Mouse (Mus musculus) forebrain, embryonic 15.5 days (tissue): ENCODE results near the gene Pdzd2. TPM values are rescaled to one million over a fixed set of nuclear protein-coding genes. Genes with fewer than 3 reads are reported as not detected.

Experiments
- ATAC-seq: fragments of 200-750 bp; cut with Nextera tagmentation; replicated peaks from 2 replicates; pipeline ENCODE4 v1.8.0; 2017; ENCODE audit warnings: mild to moderate bottlenecking, moderate TSS enrichment, moderate library complexity
- H3K27ac ChIP-seq: fragments of 300-500 bp; sonication (generic); replicated peaks from 2 replicates; pipeline ENCODE4 v1.5.1; 2015; ENCODE audit warnings: mild to moderate bottlenecking, inconsistent platforms
- H3K27me3 ChIP-seq: fragments of 300-500 bp; sonication (generic); 2 replicates; pipeline ENCODE4 v1.6.1; 2015; ENCODE audit warnings: inconsistent platforms
- H3K36me3 ChIP-seq: fragments of 300-500 bp; sonication (generic); 2 replicates; pipeline ENCODE4 v1.6.1; 2015; ENCODE audit warnings: mild to moderate bottlenecking, inconsistent platforms
- H3K4me1 ChIP-seq: fragments of 300-500 bp; sonication (generic); 2 replicates; pipeline ENCODE4 v1.6.1; 2015; ENCODE audit warnings: inconsistent platforms
- H3K4me2 ChIP-seq: fragments of 300-500 bp; sonication (generic); replicated peaks from 2 replicates; pipeline ENCODE4 v1.6.1; 2015; ENCODE audit warnings: mild to moderate bottlenecking, inconsistent platforms
- H3K4me3 ChIP-seq: fragments of 300-500 bp; sonication (generic); 2 replicates; pipeline ENCODE4 v1.5.1; 2015; ENCODE audit warnings: mild to moderate bottlenecking, inconsistent platforms
- H3K9ac ChIP-seq: fragments of 300-500 bp; sonication (generic); replicated peaks from 2 replicates; pipeline ENCODE4 v1.6.1; 2015; ENCODE audit warnings: mild to moderate bottlenecking, inconsistent platforms
- H3K9me3 ChIP-seq: fragments of 300-500 bp; sonication (generic); 2 replicates; pipeline ENCODE4 v1.6.1; 2016; ENCODE audit warnings: inconsistent platforms
- WGBS: fragments of 180-500 bp; shearing (Covaris S2); methylation state at CpG from one replicate; pipeline ENCODE4 v1.1.7; 2015; ENCODE audit warnings: mixed read lengths; 5-methylcytosine and 5-hydroxymethylcytosine counted together
- polyA plus RNA-seq: library from polyadenylated mRNA; unstranded; fragments of >200 nt; fragmentation: Nextera tagmentation; extraction: Ambion mirVana; gene quantifications from 2 replicates; pipeline ENCODE4 v1.2.1, GENCODE M21; 2015

Gene Pdzd2
- polyA plus RNA-seq, 1 experiment from 2014 or later: 10.3 TPM

- Histone ChIP-seq H3K4me3 (no peak overlapping the region), H3K27me3 (no peaks in the 10 kb centered on the region), H3K36me3 (no peaks in the 10 kb centered on the region), H3K9ac (no peak overlapping the region), H3K9me3 (no peaks in the 10 kb centered on the region), H3K4me1 (no peaks in the 10 kb centered on the region), H3K27ac (no peak overlapping the region), H3K4me2 (no peak overlapping the region)
- no peak for ATAC-seq
- 80% methylated on average over 7 of the region's 7 CpGs for WGBS
These were observed 309.9 kb downstream of the Pdzd2 start for GRCm38 (mm10) chr15:12429572-12430431.

GRCm38 (mm10) chr15:12427818-12428217, 311.9 kb downstream of the Pdzd2 start:
- no peaks in the 10 kb centered on the region for H3K36me3 ChIP-seq
- no peak for ATAC-seq
- H3K4me1 ChIP-seq: no peaks in the 10 kb centered on the region
- H3K9me3 ChIP-seq: no peaks in the 10 kb centered on the region
- no peak overlapping the region for H3K4me3 ChIP-seq
- WGBS: 87% methylated on average over 6 of the region's 6 CpGs
- H3K4me2 ChIP-seq: no peak overlapping the region
- no peaks in the 10 kb centered on the region for H3K27me3 ChIP-seq
- H3K9ac ChIP-seq: no peak overlapping the region
- H3K27ac ChIP-seq: no peak overlapping the region

GRCm38 (mm10) chr15:12426342-12426741, 313.4 kb downstream of the Pdzd2 start:
- no peak overlapping the region for H3K4me2 ChIP-seq
- H3K4me3 ChIP-seq: no peak overlapping the region
- H3K9me3 ChIP-seq: no peaks in the 10 kb centered on the region
- H3K4me1 ChIP-seq: no peaks in the 10 kb centered on the region
- H3K27me3 ChIP-seq: no peaks in the 10 kb centered on the region
- 89% methylated on average over 6 of the region's 6 CpGs for WGBS
- no peaks in the 10 kb centered on the region for H3K36me3 ChIP-seq
- H3K9ac ChIP-seq: no peak overlapping the region
- ATAC-seq: no peak
- H3K27ac ChIP-seq: no peak overlapping the region

- Histone ChIP-seq H3K36me3 (no peaks in the 10 kb centered on the region), H3K9ac (no peak overlapping the region), H3K27me3 (no peaks in the 10 kb centered on the region), H3K4me2 (no peak overlapping the region), H3K9me3 (no peaks in the 10 kb centered on the region), H3K27ac (no peak overlapping the region), H3K4me1 (no peaks in the 10 kb centered on the region), H3K4me3 (no peak overlapping the region)
- 51% methylated on average over 13 of the region's 13 CpGs for whole genome bisulfite sequencing
- ATAC-seq: no peak
These were observed 314.6 kb downstream of the Pdzd2 start for GRCm38 (mm10) chr15:12425049-12425627.

- no peaks in the 10 kb centered on the region for H3K36me3 ChIP-seq
- no peak overlapping the region for H3K27ac ChIP-seq
- WGBS: 49% methylated on average over 5 of the region's 5 CpGs
- H3K4me1 ChIP-seq: no peaks in the 10 kb centered on the region
- H3K4me2 ChIP-seq: no peak overlapping the region
- no peaks in the 10 kb centered on the region for H3K9me3 ChIP-seq
- no peaks in the 10 kb centered on the region for H3K27me3 ChIP-seq
- no peak overlapping the region for H3K9ac ChIP-seq
- H3K4me3 ChIP-seq: no peak overlapping the region
- no peak for ATAC-seq
These were observed 315.5 kb downstream of the Pdzd2 start for GRCm38 (mm10) chr15:12424187-12424586.

DNA sequence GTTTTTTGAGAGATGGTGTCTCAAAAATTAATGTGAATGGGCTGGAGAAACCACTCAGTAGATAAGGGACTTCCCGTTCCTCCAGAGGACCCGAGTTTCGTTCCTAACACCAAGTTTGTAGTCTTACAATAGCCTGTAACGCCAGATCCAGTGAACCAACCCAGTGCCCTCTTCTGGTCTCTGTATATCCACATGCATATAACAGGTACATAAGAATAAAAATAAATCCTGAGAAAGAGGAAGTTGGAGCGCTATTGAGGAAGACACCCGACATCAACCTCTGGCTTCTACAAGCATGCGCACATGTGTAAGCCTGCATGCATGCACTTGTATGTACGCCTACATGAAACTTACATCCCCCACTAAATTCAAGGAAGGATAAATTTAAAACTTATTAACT, 318.8 kb downstream of the Pdzd2 start:
- no peaks in the 10 kb centered on the region for H3K36me3 ChIP-seq
- no peaks in the 10 kb centered on the region for H3K9me3 ChIP-seq
- ATAC-seq: no peak
- no peaks in the 10 kb centered on the region for H3K27me3 ChIP-seq
- H3K4me3 ChIP-seq: no peak overlapping the region
- H3K4me2 ChIP-seq: no peak overlapping the region
- no peaks in the 10 kb centered on the region for H3K4me1 ChIP-seq
- WGBS: 97% methylated on average over 8 of the region's 8 CpGs
- H3K9ac ChIP-seq: no peak overlapping the region
- H3K27ac ChIP-seq: no peak overlapping the region

DNA sequence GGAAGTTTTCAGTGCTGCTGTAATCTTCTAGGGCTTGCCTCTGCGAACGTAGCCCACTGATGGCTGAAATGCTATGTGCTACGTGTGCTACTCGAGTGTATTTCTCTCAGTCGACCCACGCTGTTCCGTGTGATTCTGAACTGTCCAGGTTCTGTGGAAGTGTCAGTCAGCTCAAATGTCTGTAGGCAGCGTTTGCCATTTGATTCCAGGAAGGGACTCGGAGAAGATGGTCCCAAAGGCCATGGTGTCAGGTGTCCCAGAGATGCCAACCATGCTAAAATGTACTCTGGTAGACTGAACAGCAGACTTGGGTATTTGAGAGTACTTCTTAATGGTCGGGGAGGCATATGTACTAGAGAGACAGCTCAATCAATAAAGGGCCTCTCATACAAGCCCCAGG, 319.3 kb downstream of the Pdzd2 start:
- no peak overlapping the region for H3K4me2 ChIP-seq
- ATAC-seq: no peak
- WGBS: 91% methylated on average over 10 of the region's 10 CpGs
- H3K9ac ChIP-seq: no peak overlapping the region
- no peaks in the 10 kb centered on the region for H3K9me3 ChIP-seq
- no peaks in the 10 kb centered on the region for H3K27me3 ChIP-seq
- H3K4me3 ChIP-seq: no peak overlapping the region
- no peaks in the 10 kb centered on the region for H3K36me3 ChIP-seq
- no peak overlapping the region for H3K27ac ChIP-seq
- H3K4me1 ChIP-seq: no peaks in the 10 kb centered on the region

DNA sequence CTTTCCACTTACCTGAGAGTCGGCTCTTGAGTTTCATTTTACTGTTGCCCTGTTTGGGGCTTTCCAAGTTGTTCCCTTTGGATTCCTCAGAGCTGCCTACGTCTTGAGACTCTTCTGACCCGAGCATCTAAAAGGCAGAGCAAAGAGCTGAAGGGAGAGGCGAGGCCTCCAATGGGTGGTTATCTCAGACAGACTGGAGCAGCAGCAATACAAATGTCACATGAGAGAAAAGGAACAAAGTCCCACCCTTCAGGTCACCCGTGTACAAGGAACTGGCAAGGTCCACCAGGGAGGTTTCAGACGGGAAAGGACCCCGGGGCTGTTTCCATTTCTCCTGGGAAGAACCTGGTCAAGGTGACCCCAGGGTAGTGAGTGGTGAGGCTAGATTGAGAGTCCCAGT, 320.3 kb downstream of the Pdzd2 start:
- Histone ChIP-seq H3K4me3 (no peak overlapping the region), H3K36me3 (no peaks in the 10 kb centered on the region), H3K9me3 (no peaks in the 10 kb centered on the region), H3K9ac (no peak overlapping the region), H3K27me3 (no peaks in the 10 kb centered on the region), H3K4me2 (no peak overlapping the region), H3K4me1 (no peaks in the 10 kb centered on the region), H3K27ac (no peak overlapping the region)
- 82% methylated on average over 7 of the region's 7 CpGs for WGBS
- ATAC-seq: no peak

DNA sequence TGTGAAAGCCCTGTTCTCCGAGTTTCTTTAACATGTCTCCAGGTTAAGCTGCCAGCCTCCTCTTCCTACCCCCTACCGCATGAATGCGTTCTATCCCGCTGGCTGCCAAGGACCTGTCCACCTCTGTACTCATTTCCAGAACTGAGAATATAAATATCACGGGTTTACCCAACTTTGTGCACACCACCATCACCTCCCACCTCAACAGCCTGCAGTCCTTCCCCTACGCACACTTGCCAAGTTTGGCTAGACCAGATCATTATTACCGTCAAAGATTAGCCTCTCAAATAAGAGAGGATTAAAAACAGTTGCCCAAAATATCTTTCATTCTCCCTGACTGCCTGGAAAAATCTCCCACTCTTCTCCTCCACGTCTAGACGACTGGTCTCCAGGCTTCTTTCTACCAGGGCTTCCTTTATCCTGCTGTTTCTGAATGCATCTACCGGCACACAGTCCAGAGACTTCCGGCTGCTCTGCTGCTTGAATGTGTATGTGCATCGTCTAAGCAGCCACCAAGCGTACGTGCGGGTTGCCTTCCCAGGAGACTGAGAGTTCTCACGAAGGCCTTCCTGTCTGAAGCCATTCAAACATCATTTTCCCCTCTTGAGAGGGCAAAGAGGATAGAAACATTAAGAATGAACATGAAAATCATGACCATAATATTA, 324.1 kb downstream of the Pdzd2 start:
- 86% methylated on average over 16 of the region's 16 CpGs for WGBS
- Histone ChIP-seq H3K9me3 (no peaks in the 10 kb centered on the region), H3K4me3 (no peak overlapping the region), H3K36me3 (no peaks in the 10 kb centered on the region), H3K4me2 (no peak overlapping the region), H3K9ac (no peak overlapping the region), H3K27me3 (no peaks in the 10 kb centered on the region), H3K27ac (no peak overlapping the region), H3K4me1 (no peaks in the 10 kb centered on the region)
- ATAC-seq: no peak

DNA sequence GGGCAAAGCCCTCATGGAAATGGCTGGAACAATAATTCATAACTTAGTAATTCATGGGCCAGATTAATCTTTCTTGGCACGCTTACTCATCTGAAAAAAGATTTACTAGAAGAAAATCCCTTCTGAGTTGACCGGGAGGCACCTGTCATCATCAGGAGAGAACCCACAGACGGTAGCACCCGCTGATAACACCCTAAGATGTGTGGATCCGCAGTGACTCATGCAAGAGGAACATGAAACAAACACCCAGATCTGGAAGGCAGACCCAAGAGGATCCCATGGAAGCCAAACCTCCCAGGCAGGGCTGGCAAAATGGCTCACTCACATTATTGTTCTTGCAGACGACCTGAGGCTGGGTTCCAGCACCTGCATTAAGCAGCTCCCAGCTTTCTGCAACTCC, 325.0 kb downstream of the Pdzd2 start:
- no peak for ATAC-seq
- Histone ChIP-seq H3K4me1 (no peaks in the 10 kb centered on the region), H3K4me2 (no peak overlapping the region), H3K27me3 (no peaks in the 10 kb centered on the region), H3K27ac (no peak overlapping the region), H3K9me3 (no peaks in the 10 kb centered on the region), H3K36me3 (no peaks in the 10 kb centered on the region), H3K4me3 (no peak overlapping the region), H3K9ac (no peak overlapping the region)
- 83% methylated on average over 6 of the region's 6 CpGs for WGBS

DNA sequence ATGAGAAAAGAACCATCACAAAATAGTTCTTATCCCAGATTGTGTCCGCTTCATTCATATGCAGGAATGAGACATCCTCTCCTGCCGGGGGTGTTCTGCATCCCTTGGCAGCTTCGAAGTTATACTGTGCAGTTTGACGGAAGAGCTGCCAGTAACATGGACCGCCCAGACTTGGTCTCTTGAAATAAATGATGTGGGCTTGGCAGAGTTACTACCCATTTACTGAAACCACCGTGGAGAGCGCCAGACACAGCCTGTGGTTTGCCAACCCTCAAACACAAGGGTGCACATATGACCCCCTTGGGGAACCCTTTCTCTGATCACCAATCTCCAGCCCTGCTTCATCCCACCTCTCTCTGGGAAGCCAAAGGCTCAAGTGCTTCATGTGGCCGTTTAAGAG, 331.5 kb downstream of the Pdzd2 start:
- H3K4me1 ChIP-seq: no peaks in the 10 kb centered on the region
- H3K27me3 ChIP-seq: no peaks in the 10 kb centered on the region
- no peaks in the 10 kb centered on the region for H3K9me3 ChIP-seq
- no peak overlapping the region for H3K9ac ChIP-seq
- H3K4me3 ChIP-seq: no peak overlapping the region
- ATAC-seq: peak; percentile 46; the same call in 1 of the 2 replicates
- no peaks in the 10 kb centered on the region for H3K36me3 ChIP-seq
- 76% methylated on average over 8 of the region's 8 CpGs for WGBS
- no peak overlapping the region for H3K27ac ChIP-seq
- no peak overlapping the region for H3K4me2 ChIP-seq

DNA sequence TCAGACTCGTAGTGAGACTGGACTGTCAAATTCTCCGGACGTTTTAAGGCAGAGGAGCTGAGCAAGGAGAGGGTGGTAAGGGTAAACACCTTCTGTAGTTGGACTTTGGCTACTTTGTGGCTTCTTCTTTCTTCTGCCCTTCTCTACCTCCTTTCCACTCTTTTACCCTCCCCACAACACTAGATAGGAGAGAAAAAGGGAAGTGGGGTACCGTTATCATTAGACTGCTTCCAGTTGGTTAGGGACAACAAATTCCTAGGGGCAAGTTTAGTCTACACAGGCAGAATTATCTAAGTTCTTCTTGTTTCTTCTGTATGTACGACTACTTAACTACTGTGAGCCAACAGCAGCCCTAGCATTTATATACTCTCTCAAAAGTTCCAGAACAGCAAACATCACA, 334.1 kb downstream of the Pdzd2 start:
- ATAC-seq: no peak
- Histone ChIP-seq H3K27me3 (no peaks in the 10 kb centered on the region), H3K9ac (no peak overlapping the region), H3K36me3 (no peaks in the 10 kb centered on the region), H3K4me1 (no peaks in the 10 kb centered on the region), H3K9me3 (no peaks in the 10 kb centered on the region), H3K4me2 (no peak overlapping the region), H3K4me3 (no peak overlapping the region), H3K27ac (no peak overlapping the region)
- WGBS: 95% methylated on average over 5 of the region's 5 CpGs
